Comparison of ENCODE assay signal across 8 mouse cellular contexts in genomic region chr14:98168039-98168907, GRCm38 (mm10). TPM values are rescaled to one million over a fixed set of nuclear protein-coding genes. Genes with fewer than 3 reads are reported as not detected.
DNase-seq lines count a peak whose midpoint lies in the region; ATAC-seq and TF ChIP-seq lines count a peak whose summit lies in the region.

No protein-coding gene starts in this region.

- whole genome bisulfite sequencing in liver, embryonic 14.5 days (ENCODE audit: insufficient replicate concordance) = 1% methylated on average over 48 of the region's 48 CpGs

- no peak for TF ChIP-seq CTCF in gastrocnemius, adult 2 months (IDR thresholded peaks at IDR 0.05)
- TF ChIP-seq CTCF in cortical plate, adult 2 months (IDR thresholded peaks at IDR 0.05; ENCODE audit: extremely low read depth, insufficient read depth, low read length) = no peak
- TF ChIP-seq CTCF in liver, embryonic 14.5 days (IDR thresholded peaks at IDR 0.05; ENCODE audit: low read depth) = no peak

- TF ChIP-seq EP300 in liver, embryonic 14.5 days (IDR thresholded peaks at IDR 0.05; ENCODE audit: low read depth) = no peak

- intact Hi-C loops in gastrocnemius, adult 2 months (cut with DNase I) = no loop called here

- H3K4me1 ChIP-seq in cortical plate, adult 2 months (ENCODE audit: control insufficient read depth, insufficient read depth, low read length) = no peaks in the 10 kb centered on the region
- H3K4me1 ChIP-seq in liver, embryonic 14.5 days (replicated peaks; ENCODE audit: control insufficient read depth in 2 of 2, insufficient read depth in 2 of 2, low read length in 1 of 2) = no peaks in the 10 kb centered on the region; a peak in 1 of 4 replicates

- peaks cover 19% of the 10 kb centered on the region for H3K27me3 ChIP-seq in liver, embryonic 14.5 days (ENCODE audit: control insufficient read depth, insufficient read depth, low read length)

- peak; percentile 44; the same call in 1 of the 2 replicates for ATAC-seq in liver, embryonic 14.5 days (ENCODE audit: insufficient read depth)

- peak overlapping the region; percentile 82 for H3K4me3 ChIP-seq in gastrocnemius, adult 2 months
- peak overlapping the region; percentile 62 for H3K4me3 ChIP-seq in cortical plate, adult 2 months (ENCODE audit: insufficient read depth, low read length)
- H3K4me3 ChIP-seq in liver, embryonic 14.5 days (ENCODE audit: insufficient read depth in 1 of 2, low read depth in 2 of 2, low read length in 2 of 2) = peak overlapping the region; percentile 37 to 52

- H3K9ac ChIP-seq in liver, embryonic 14.5 days (replicated peaks) = no peak overlapping the region; the same call in 1 of the 2 replicates

- no peaks in the 10 kb centered on the region for H3K9me3 ChIP-seq in liver, embryonic 14.5 days (ENCODE audit: control insufficient read depth, low read length)

- peak overlapping the region; percentile 67 for H3K4me2 ChIP-seq in liver, embryonic 14.5 days (ENCODE audit: low read depth)

- DNase-seq in gastrocnemius, adult 2 months = peak; percentile 32
- DNase-seq in gastrocnemius, adult 8-10 months (ENCODE audit: low spot score in 2 of 2) = no peak
- DNase-seq in heart, adult 11 months = peak; percentile 95
- peak; percentile 45 for DNase-seq in kidney, adult 11 months
- DNase-seq in liver, embryonic 14.5 days (ENCODE audit: low read depth in 3 of 3, low spot score in 3 of 3) = no peak
- DNase-seq in neural tube, embryonic 10.5 days (ENCODE audit: extremely low spot score, low spot score) = peak; percentile 79
- DNase-seq in testis, postnatal 14 days (ENCODE audit: low spot score) = peak; percentile 18

- TF ChIP-seq POLR2A in cortical plate, adult 2 months (IDR thresholded peaks at IDR 0.05; ENCODE audit: extremely low read depth, insufficient read depth, low read length) = no peak

- H3K27ac ChIP-seq in gastrocnemius, adult 2 months = peak overlapping the region; percentile 86
- H3K27ac ChIP-seq in cortical plate, adult 2 months (ENCODE audit: insufficient read depth, low read length) = peak overlapping the region; percentile 5
- H3K27ac ChIP-seq in liver, embryonic 14.5 days = no peak overlapping the region

- H3K36me3 ChIP-seq in liver, embryonic 14.5 days (replicated peaks; ENCODE audit: control insufficient read depth, insufficient read depth, low read depth) = no peaks in the 10 kb centered on the region

RNA-seq across cellular contexts. Expression of gene Dach1, which starts 1.3 kb away (rescaled TPM):
- 1 to 10 TPM; 2.5 to 4.3 TPM for total RNA-seq in gastrocnemius, adult 2 months (2021)
- 1 to 10 TPM; 1.2 to 3.2 (median 2.2) TPM for total RNA-seq in gastrocnemius, adult 8-10 months (2022)
- 1.4 and 3.0 TPM in 2 replicates for polyA plus RNA-seq in cortical plate, adult 2 months (2012; rRNA removed)
- 0.11 and 0.17 TPM in 2 replicates for polyA plus RNA-seq in liver, embryonic 14.5 days (2012; rRNA removed)
- 0.20 and 0.29 TPM in 2 replicates for polyA plus RNA-seq in liver, embryonic 14.5 days (2014; fragmentation: Nextera tagmentation; extraction: Ambion mirVana)

Comparison
In these comparisons a context has a peak if more than half of its experiments do, and no peak if none do; other contexts are left out.
1. DNase-seq: peak in gastrocnemius, adult 2 months (single experiment), heart, adult 11 months (single experiment), kidney, adult 11 months (single experiment), neural tube, embryonic 10.5 days (single experiment) and testis, postnatal 14 days (single experiment); none in gastrocnemius, adult 8-10 months (0 of 2) and liver, embryonic 14.5 days (0 of 3).
2. Peak in every context shown above with its lines, with median percentiles within 50 percentile points of each other: H3K4me3 ChIP-seq.